Mouse (Mus musculus): ENCODE data around the gene Cdh4. TPM values are rescaled to one million over a fixed set of nuclear protein-coding genes. Genes with fewer than 3 reads are reported as not detected.

Cdh4 gene
- 0.32 and 0.36 TPM in 2 replicates for polyA plus RNA-seq (2012; rRNA removed)

- Histone ChIP-seq H3K27me3 (ENCODE audit: control insufficient read depth, insufficient read depth, low read length) (no peaks in the 10 kb centered on the region), H3K27ac (ENCODE audit: control insufficient read depth, insufficient read depth, low read depth, low read length) (no peak within 1 kb of the TSS), H3K4me1 (ENCODE audit: control insufficient read depth, insufficient read depth, low read length) (peaks cover 17% of the 10 kb centered on the region), H3K4me3 (ENCODE audit: control insufficient read depth, low read depth, low read length) (peak within 1 kb of the TSS; percentile 79), H3K36me3 (ENCODE audit: control insufficient read depth, insufficient read depth, low read length) (no peaks in the 10 kb centered on the region)
- TF ChIP-seq POLR2A (IDR thresholded peaks at IDR 0.05; ENCODE audit: control insufficient read depth, low read depth, low read length) (no peak; the same call in 1 of the 2 replicates), CTCF (IDR thresholded peaks at IDR 0.05; ENCODE audit: control insufficient read depth, insufficient read depth, insufficient replicate concordance, low read depth, low read length) (no peak)
Measured at GRCm38 (mm10) chr2:179442191-179442540, at the start of gene Cdh4. Gene Cdh4 (plus strand): TSS chr2:179442431.

GRCm38 (mm10) chr2:179395442-179395841 lies 46.8 kb upstream of the Cdh4 start:
- no peaks in the 10 kb centered on the region for H3K4me1 ChIP-seq (ENCODE audit: control insufficient read depth, insufficient read depth, low read length)
- H3K4me3 ChIP-seq (ENCODE audit: control insufficient read depth, low read depth, low read length) = no peak overlapping the region
- no peaks in the 10 kb centered on the region for H3K36me3 ChIP-seq (ENCODE audit: control insufficient read depth, insufficient read depth, low read length)
- H3K27ac ChIP-seq (ENCODE audit: control insufficient read depth, insufficient read depth, low read depth, low read length) = no peak overlapping the region
- no peaks in the 10 kb centered on the region for H3K27me3 ChIP-seq (ENCODE audit: control insufficient read depth, insufficient read depth, low read length)
- TF ChIP-seq CTCF (IDR thresholded peaks at IDR 0.05; ENCODE audit: control insufficient read depth, insufficient read depth, insufficient replicate concordance, low read depth, low read length) (no peak), POLR2A (IDR thresholded peaks at IDR 0.05; ENCODE audit: control insufficient read depth, low read depth, low read length) (no peak)

GRCm38 (mm10) chr2:179399645-179400249 lies 42.5 kb upstream of the Cdh4 start:
- Histone ChIP-seq H3K27me3 (ENCODE audit: control insufficient read depth, insufficient read depth, low read length) (no peaks in the 10 kb centered on the region), H3K4me3 (ENCODE audit: control insufficient read depth, low read depth, low read length) (no peak overlapping the region), H3K36me3 (ENCODE audit: control insufficient read depth, insufficient read depth, low read length) (no peaks in the 10 kb centered on the region), H3K27ac (ENCODE audit: control insufficient read depth, insufficient read depth, low read depth, low read length) (no peak overlapping the region), H3K4me1 (ENCODE audit: control insufficient read depth, insufficient read depth, low read length) (no peaks in the 10 kb centered on the region)
- TF ChIP-seq POLR2A (IDR thresholded peaks at IDR 0.05; ENCODE audit: control insufficient read depth, low read depth, low read length) (no peak), CTCF (IDR thresholded peaks at IDR 0.05; ENCODE audit: control insufficient read depth, insufficient read depth, insufficient replicate concordance, low read depth, low read length) (no peak)

GRCm38 (mm10) chr2:179410866-179411561 lies 31.2 kb upstream of the Cdh4 start:
- no peaks in the 10 kb centered on the region for H3K27me3 ChIP-seq (ENCODE audit: control insufficient read depth, insufficient read depth, low read length)
- H3K4me1 ChIP-seq (ENCODE audit: control insufficient read depth, insufficient read depth, low read length) = peaks cover 8% of the 10 kb centered on the region
- no peak overlapping the region for H3K4me3 ChIP-seq (ENCODE audit: control insufficient read depth, low read depth, low read length)
- no peaks in the 10 kb centered on the region for H3K36me3 ChIP-seq (ENCODE audit: control insufficient read depth, insufficient read depth, low read length)
- TF ChIP-seq CTCF (IDR thresholded peaks at IDR 0.05; ENCODE audit: control insufficient read depth, insufficient read depth, insufficient replicate concordance, low read depth, low read length) (no peak), POLR2A (IDR thresholded peaks at IDR 0.05; ENCODE audit: control insufficient read depth, low read depth, low read length) (no peak)
- H3K27ac ChIP-seq (ENCODE audit: control insufficient read depth, insufficient read depth, low read depth, low read length) = no peak overlapping the region

- no peaks in the 10 kb centered on the region for H3K36me3 ChIP-seq (ENCODE audit: control insufficient read depth, insufficient read depth, low read length)
- peaks cover 8% of the 10 kb centered on the region for H3K4me1 ChIP-seq (ENCODE audit: control insufficient read depth, insufficient read depth, low read length)
- no peak overlapping the region for H3K4me3 ChIP-seq (ENCODE audit: control insufficient read depth, low read depth, low read length)
- H3K27me3 ChIP-seq (ENCODE audit: control insufficient read depth, insufficient read depth, low read length) = no peaks in the 10 kb centered on the region
- no peak for TF ChIP-seq POLR2A (IDR thresholded peaks at IDR 0.05; ENCODE audit: control insufficient read depth, low read depth, low read length)
- no peak for TF ChIP-seq CTCF (IDR thresholded peaks at IDR 0.05; ENCODE audit: control insufficient read depth, insufficient read depth, insufficient replicate concordance, low read depth, low read length)
- no peak overlapping the region for H3K27ac ChIP-seq (ENCODE audit: control insufficient read depth, insufficient read depth, low read depth, low read length)
Measured at GRCm38 (mm10) chr2:179412966-179413365, 29.3 kb upstream of the Cdh4 start.

GRCm38 (mm10) chr2:179414253-179414652 lies 28.0 kb upstream of the Cdh4 start:
- Histone ChIP-seq H3K4me1 (ENCODE audit: control insufficient read depth, insufficient read depth, low read length) (peaks cover 8% of the 10 kb centered on the region), H3K4me3 (ENCODE audit: control insufficient read depth, low read depth, low read length) (no peak overlapping the region), H3K36me3 (ENCODE audit: control insufficient read depth, insufficient read depth, low read length) (no peaks in the 10 kb centered on the region), H3K27me3 (ENCODE audit: control insufficient read depth, insufficient read depth, low read length) (no peaks in the 10 kb centered on the region), H3K27ac (ENCODE audit: control insufficient read depth, insufficient read depth, low read depth, low read length) (no peak overlapping the region)
- TF ChIP-seq POLR2A (IDR thresholded peaks at IDR 0.05; ENCODE audit: control insufficient read depth, low read depth, low read length) = no peak
- TF ChIP-seq CTCF (IDR thresholded peaks at IDR 0.05; ENCODE audit: control insufficient read depth, insufficient read depth, insufficient replicate concordance, low read depth, low read length) = no peak

GRCm38 (mm10) chr2:179414704-179415103 lies 27.5 kb upstream of the Cdh4 start:
- TF ChIP-seq POLR2A (IDR thresholded peaks at IDR 0.05; ENCODE audit: control insufficient read depth, low read depth, low read length) (peak; percentile 52; the same call in 1 of the 2 replicates), CTCF (IDR thresholded peaks at IDR 0.05; ENCODE audit: control insufficient read depth, insufficient read depth, insufficient replicate concordance, low read depth, low read length) (no peak)
- Histone ChIP-seq H3K27ac (ENCODE audit: control insufficient read depth, insufficient read depth, low read depth, low read length) (no peak overlapping the region), H3K4me3 (ENCODE audit: control insufficient read depth, low read depth, low read length) (peak overlapping the region; percentile 72)

More at GRCm38 (mm10) chr2:179414704-179415103, 27.5 kb upstream of the Cdh4 start:
- Histone ChIP-seq H3K36me3 (ENCODE audit: control insufficient read depth, insufficient read depth, low read length) (no peaks in the 10 kb centered on the region), H3K27me3 (ENCODE audit: control insufficient read depth, insufficient read depth, low read length) (no peaks in the 10 kb centered on the region), H3K4me1 (ENCODE audit: control insufficient read depth, insufficient read depth, low read length) (peaks cover 8% of the 10 kb centered on the region)

Data from testis, adult 2 months (tissue).